Mouse (Mus musculus): ENCODE results near the gene Gm10639.

DNA sequence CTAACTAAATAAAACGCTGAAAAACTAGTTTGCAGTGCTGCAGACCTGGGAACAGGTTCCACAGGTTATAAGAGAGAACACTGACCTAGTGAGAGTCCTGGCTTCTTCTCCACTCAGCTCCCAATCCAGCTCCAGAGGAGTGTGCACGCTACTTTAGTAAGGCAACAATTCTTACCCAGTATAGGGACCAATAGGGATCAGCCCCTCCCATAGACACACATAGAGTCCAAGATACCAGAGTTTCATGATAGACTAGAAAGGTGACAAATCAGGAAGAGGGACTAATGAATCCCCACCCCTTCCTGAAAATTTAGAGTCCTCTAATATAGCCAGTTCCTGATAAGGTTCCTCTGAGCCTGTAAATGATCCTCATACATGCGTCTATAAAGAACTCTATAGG is 57.3 kb downstream of the Gm10639 start:
- TF ChIP-seq CTCF (IDR thresholded peaks at IDR 0.05; ENCODE audit: borderline replicate concordance, insufficient read depth, low read depth, low read length) (no peak), POLR2A (IDR thresholded peaks at IDR 0.05; ENCODE audit: borderline replicate concordance, insufficient read depth, low read length) (no peak)
